Mouse (Mus musculus): ENCODE measurements at regions not wholly inside any gene's neighbourhood (a gene's known extent, or its start where the extent isn't known, plus 50 kb on each side); places are given as distances from the start of the nearest gene placed in this dataset.

GRCm38 (mm10) chr13:110852996-110853727 lies 401.7 kb upstream of the Actbl2 start:
- TF ChIP-seq POLR2AphosphoS2 (IDR thresholded peaks at IDR 0.05; ENCODE audit: insufficient read length, low read depth) (no peak), POLR2A (IDR thresholded peaks at IDR 0.05; ENCODE audit: insufficient read length, low read depth) (no peak), USF1 (IDR thresholded peaks at IDR 0.05; ENCODE audit: low read depth) (no peak), TCF3 (IDR thresholded peaks at IDR 0.05; ENCODE audit: insufficient read length, low read depth) (no peak)

All from myocyte (in vitro differentiated cells).